Mouse (Mus musculus): Measurements from ENCODE around the gene Eaf1.

DNA sequence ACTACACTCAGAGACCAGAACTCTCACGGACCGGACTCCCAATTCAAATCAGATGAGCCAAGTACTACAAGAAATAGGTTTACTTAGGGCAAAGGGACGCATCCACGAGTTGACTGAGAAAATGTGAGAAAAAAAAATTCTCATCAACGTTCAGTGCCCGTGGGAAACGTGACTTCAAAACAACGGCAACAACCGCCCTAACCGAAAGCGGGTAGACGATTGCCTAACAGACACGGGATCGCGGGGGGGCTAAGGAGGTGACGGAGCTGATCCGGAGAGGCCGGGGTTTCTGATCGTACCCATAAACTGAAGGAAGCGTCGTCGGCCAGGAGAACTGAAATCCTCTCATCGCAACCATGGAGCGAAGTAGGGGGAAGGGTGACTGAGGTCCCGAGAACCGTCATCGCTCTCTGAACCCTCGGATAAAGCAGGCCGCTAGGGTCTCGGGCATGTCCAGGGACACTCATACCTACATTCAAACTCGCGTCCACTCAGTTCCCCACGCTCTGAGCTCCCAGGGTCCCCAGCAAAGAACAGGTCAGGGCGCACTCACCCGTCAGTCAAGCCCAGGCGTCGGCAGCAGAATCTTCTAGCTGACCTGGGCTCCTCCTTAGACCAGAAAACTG lies at the start of gene Eaf1:
- no peak for TF ChIP-seq CTCF (IDR thresholded peaks at IDR 0.05)
- no peak for TF ChIP-seq POLR2A (IDR thresholded peaks at IDR 0.05; ENCODE audit: insufficient read depth, low read depth, low read length)
